Mouse (Mus musculus): ENCODE measurements around the gene Tmem230.
"Not testable (repeated sequence)": the region's sequence is repeated elsewhere in the genome, so short reads cannot be mapped to it uniquely, and the experiment has no call there.

Gene Tmem230

GRCm38 (mm10) chr2:132275527-132275926 lies 27.9 kb upstream of the Tmem230 start:
- no peak for DNase-seq (ENCODE audit: extremely low spot score, low read depth, low spot score)

- no peak for DNase-seq (ENCODE audit: extremely low spot score, low read depth, low spot score)
Observed at GRCm38 (mm10) chr2:132272694-132273389, 25.2 kb upstream of the Tmem230 start.

- DNase-seq (ENCODE audit: extremely low spot score, low read depth, low spot score): no peak
Observed at GRCm38 (mm10) chr2:132270331-132270951, 22.8 kb upstream of the Tmem230 start.

- DNase-seq (ENCODE audit: extremely low spot score, low read depth, low spot score): no peak
Observed at GRCm38 (mm10) chr2:132269217-132269616, 21.6 kb upstream of the Tmem230 start.

- DNase-seq (ENCODE audit: extremely low spot score, low read depth, low spot score): no peak
Observed at GRCm38 (mm10) chr2:132266086-132266485, 18.5 kb upstream of the Tmem230 start.

GRCm38 (mm10) chr2:132265196-132265595 lies 17.6 kb upstream of the Tmem230 start:
- DNase-seq (ENCODE audit: extremely low spot score, low read depth, low spot score): no peak

- no peak for DNase-seq (ENCODE audit: extremely low spot score, low read depth, low spot score)
Observed at GRCm38 (mm10) chr2:132264266-132264710, 16.7 kb upstream of the Tmem230 start.

- no peak for DNase-seq (ENCODE audit: extremely low spot score, low read depth, low spot score)
Observed at GRCm38 (mm10) chr2:132263421-132264265, 16.0 kb upstream of the Tmem230 start.

GRCm38 (mm10) chr2:132262879-132263398 lies 15.3 kb upstream of the Tmem230 start, which contains the start of gene Cds2:
TSS of gene Cds2 (plus strand) at chr2:132263148.
- DNase-seq (ENCODE audit: extremely low spot score, low read depth, low spot score): peak; percentile 95

- no peak for DNase-seq (ENCODE audit: extremely low spot score, low read depth, low spot score)
Observed at GRCm38 (mm10) chr2:132262175-132262574, 14.6 kb upstream of the Tmem230 start.

GRCm38 (mm10) chr2:132260601-132261000 lies 13.0 kb upstream of the Tmem230 start:
- DNase-seq (ENCODE audit: extremely low spot score, low read depth, low spot score): no peak

GRCm38 (mm10) chr2:132257350-132258068 lies 9.9 kb upstream of the Tmem230 start:
- DNase-seq (ENCODE audit: extremely low spot score, low read depth, low spot score): no peak

GRCm38 (mm10) chr2:132253603-132254002 lies 6.0 kb upstream of the Tmem230 start:
- no peak for DNase-seq (ENCODE audit: extremely low spot score, low read depth, low spot score)

- peak; percentile 79 for DNase-seq (ENCODE audit: extremely low spot score, low read depth, low spot score)
Observed at GRCm38 (mm10) chr2:132252542-132253528, 5.2 kb upstream of the Tmem230 start, which contains the start of gene Pcna. TSS of gene Pcna (minus strand) at chr2:132253314.

- no peak for DNase-seq (ENCODE audit: extremely low spot score, low read depth, low spot score)
Observed at GRCm38 (mm10) chr2:132251911-132252310, 4.3 kb upstream of the Tmem230 start.

GRCm38 (mm10) chr2:132243370-132243769 lies 4.2 kb downstream of the Tmem230 start:
- DNase-seq (ENCODE audit: extremely low spot score, low read depth, low spot score): no peak

- DNase-seq (ENCODE audit: extremely low spot score, low read depth, low spot score): not testable (repeated sequence)
Observed at GRCm38 (mm10) chr2:132240457-132240856, 7.2 kb downstream of the Tmem230 start.

- DNase-seq (ENCODE audit: extremely low spot score, low read depth, low spot score): not testable (repeated sequence)
Observed at GRCm38 (mm10) chr2:132239434-132239833, 8.2 kb downstream of the Tmem230 start.

GRCm38 (mm10) chr2:132235975-132236374 lies 11.6 kb downstream of the Tmem230 start:
- no peak for DNase-seq (ENCODE audit: extremely low spot score, low read depth, low spot score)
